Mouse (Mus musculus) c-Kit-positive CD71-positive TER-119-positive erythroid progenitor cells, embryonic 14.5 days (primary cell): ENCODE results near the gene Bscl2.

Experiments used
- DNase-seq: peaks from one replicate; pipeline ENCODE4 v3.0.0-alpha.2; 2013; ENCODE audit warnings: low spot score

Bscl2 gene

DNA sequence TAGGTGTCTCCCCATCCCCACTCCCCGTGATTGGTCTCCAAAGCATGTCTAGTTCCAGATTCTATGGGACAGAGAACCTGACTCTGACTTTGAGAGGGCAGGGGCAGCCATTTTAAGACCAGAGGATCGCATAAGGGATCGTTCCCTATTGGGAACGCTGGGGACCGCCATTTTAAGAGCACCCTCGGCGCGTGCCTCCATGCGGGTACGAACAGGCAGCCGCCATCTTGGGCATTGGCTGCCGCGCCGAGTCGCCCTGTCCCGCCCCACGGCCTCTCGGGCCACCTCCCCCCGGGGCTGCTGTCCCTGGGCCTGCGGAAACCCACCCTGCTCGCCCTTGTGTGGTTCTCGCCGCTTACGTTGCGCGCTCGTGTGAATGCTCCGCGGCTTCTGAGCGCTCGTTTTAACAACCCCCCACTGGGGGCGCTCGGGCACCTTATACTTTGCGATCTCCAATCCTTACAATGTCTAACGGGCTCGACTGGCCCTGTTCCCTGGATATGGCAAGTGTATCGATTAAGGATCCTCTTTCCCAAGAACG lies at the start of gene Bscl2:
Gene Bscl2, plus strand, starts transcription at position 217 of the 541 bp plus-strand sequence.
- DNase-seq = peak; percentile 76

GRCm38 (mm10) chr19:8788521-8788920 lies 48.7 kb upstream of the Bscl2 start:
- no peak for DNase-seq

GRCm38 (mm10) chr19:8789171-8789570 lies 48.1 kb upstream of the Bscl2 start:
- DNase-seq = no peak

DNA sequence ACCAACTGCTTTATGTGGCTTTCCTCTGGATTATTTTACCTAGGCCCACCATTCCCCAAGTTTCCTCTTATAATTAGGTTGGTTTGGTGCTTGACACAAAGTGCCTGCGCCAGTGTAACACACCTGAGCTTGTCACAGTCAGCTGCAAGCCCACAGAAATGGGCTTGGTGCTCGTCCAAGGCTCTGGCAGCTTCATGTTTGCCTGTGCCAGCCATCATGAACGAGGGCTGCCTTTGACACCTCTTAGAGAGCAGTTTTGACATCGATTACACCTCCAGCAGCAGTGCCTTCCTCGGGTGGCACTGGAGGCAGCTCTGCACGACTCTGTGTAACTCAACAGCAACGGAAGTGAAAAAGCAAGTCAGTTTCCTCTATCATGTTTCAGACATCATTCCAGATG lies 47.1 kb upstream of the Bscl2 start:
- DNase-seq = no peak

DNA sequence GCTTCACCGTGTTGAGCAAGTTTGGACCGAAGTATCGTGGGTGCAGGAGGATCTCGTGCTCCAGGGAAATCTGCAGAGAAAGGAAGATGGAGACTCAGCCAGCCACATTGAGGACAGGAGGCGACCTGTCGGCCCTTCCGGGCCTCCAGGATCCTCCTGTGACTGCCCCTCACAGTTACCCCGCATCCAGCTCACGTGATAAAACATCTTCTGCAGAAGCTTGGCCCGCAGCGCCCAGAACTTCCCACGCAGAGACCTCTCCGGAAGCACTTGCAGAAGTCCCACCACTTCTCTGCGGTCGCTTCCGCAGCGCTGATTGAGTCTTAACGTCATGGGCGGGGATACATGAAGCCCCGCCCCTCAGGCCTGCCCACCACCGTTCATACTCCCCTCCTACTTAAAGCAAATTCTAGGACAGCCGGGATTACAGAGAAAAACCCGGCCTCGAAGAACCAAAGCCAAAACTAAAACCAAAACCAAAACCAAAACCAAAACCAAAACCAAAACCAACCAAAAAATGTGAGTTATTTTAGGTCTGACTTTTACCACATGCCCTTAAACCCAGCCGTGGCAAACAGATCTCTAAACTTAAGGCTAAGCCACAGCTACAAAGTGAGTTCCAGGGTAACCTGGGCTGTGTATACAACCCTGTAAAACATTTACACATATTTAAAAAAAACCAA lies 38.9 kb upstream of the Bscl2 start, which contains the start of gene Polr2g:
Gene Polr2g, minus strand, starts transcription at position 314 of the 683 bp plus-strand sequence.
- peak; percentile 87 for DNase-seq

- DNase-seq = no peak
Measured at GRCm38 (mm10) chr19:8798947-8799315, 38.3 kb upstream of the Bscl2 start.

GRCm38 (mm10) chr19:8802130-8802821 lies 35.0 kb upstream of the Bscl2 start, which contains the start of gene Zbtb3:
Zbtb3 (plus strand) TSS chr19:8802555.
- DNase-seq = peak; percentile 98

DNA sequence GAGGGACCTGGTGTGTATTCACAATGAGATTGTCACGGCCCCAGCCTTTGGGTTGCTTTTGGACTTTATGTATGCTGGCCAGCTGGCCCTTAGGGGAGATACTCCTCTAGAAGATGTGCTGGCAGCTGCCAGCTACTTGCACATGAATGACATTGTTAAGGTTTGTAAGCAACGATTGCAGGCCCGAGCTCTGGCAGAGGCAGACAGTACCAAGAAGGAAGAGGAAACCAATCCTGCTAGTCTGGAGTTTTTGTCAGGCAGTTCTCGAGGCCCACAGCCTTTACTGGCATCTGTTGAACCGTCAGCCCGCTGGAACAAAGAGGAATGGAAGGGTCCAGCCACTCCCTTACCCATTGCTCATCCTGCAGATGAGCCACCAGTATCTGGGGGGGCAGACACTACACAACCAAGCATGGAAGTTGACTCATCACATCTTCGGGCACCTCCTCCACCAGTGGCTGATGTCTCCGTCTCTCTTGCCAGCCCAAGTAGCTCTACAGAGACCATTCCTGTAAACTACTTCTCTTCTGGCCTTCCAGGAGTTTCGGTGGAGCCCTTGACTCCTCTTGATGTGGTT lies 34.0 kb upstream of the Bscl2 start:
- DNase-seq = no peak

DNA sequence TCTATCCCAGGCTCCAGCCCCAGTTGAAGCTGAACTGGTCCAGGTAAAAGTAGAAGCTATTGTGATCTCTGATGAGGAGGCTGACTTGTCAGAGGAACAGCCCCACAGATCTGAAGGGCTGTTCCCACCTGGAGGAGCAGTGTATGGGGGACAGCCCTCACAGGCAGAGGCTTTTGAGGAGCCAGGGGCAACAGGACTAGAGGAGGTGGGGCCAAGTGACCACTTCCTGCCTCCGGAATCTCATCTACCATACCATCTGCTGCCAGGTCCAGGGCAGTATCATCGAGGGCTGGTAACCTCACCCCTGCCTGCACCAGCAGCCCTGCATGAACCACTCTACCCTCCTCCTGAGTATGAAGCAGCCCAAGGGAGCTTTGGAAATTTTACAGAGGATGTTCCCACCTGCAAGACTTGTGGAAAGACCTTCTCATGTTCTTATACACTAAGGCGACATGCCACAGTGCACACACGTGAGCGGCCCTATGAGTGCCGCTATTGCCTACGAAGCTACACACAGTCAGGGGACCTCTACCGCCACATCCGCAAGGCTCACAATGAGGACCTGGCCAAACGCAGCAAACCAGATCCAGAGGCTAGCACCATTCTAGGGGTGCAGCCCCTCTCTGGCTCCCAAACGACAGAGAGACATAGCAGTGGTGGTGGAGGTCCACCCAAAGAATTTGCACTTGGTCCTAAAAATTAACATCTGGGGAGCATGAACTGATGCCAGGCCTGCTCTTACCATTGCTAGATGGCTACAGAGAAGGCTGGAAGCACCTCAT lies 33.2 kb upstream of the Bscl2 start:
- no peak for DNase-seq

DNA sequence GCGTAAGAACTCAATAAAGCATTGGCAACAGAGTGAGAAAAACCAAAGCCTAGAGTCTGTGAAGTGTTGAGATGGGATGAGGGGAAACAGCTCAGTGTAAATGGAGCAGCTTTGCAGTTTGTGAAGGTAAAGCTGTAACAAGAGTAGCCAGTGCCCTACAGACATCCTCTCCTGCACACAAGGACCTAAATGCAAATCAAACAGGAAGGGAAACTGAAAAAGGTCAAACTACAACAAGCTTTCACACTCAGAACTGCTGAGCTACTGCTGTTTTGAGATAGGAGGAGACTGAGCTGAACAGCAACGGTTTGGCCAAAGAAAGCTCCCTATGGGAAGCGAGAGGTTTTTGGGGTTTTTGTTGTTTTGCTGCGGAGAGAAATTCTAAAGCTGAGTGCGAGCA lies 30.5 kb upstream of the Bscl2 start:
- no peak for DNase-seq

GRCm38 (mm10) chr19:8815812-8816211 lies 21.5 kb upstream of the Bscl2 start:
- DNase-seq = no peak

DNA sequence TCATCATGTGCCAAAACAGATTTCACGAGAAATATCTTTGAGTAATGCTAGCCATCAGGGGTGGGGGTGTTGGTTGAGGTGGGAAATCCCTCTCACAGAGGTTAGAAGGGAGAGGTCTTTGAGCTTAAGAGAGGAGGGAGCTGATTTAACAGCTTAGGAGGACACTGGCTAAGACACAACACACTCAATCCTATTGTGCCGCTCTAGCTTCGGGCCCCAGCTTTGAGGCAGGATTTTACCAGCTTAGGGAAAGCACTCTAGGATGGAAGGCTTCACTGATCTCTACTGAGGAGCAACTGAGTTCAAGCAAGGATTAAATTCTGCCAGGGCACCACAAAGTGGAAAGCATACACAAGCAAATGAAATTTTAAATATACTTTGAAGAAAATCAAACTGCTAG lies 20.3 kb upstream of the Bscl2 start:
- DNase-seq = no peak

- DNase-seq = no peak
Measured at GRCm38 (mm10) chr19:8818301-8818798, 18.9 kb upstream of the Bscl2 start.

DNA sequence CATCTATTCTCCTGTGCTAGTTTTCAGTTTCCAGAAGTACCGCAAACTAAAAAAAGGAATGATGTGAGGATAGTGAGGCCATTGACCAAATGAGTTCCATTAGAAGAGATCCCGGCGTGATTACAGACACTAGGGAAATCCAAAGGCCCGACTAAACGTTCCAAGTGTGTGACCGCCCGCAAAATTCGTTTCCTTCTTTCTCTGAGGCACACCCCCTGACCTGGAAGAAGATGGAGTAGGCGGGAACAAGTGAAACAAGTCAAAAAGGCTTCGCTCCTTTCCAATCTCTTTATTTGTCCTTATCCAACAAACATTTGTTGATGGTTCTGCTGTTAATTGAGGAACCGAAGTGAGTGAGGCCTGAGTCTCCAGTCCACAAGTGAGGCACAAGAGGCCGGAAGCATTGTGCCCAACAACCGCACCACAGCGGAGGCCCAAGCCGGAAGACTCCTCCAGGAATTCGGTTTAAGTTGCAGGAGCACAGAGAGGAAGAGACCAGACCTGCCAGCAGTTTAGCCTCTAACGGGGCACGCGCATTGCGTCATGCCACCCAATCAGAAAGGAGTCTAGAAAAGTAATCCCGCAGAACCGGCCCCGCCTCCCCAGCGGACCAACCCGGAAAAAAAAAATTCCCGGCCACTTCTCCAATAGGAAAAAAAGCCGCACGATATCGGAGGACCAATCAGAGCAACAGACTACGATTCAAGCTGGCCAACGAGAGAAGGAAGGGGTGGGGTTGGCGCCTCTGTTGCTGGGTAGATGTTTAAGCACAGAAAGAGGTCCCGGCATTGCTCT lies 18.3 kb upstream of the Bscl2 start, which contains the start of gene Ttc9c:
Gene Ttc9c, minus strand, starts transcription at position 533 of the 795 bp plus-strand sequence.
- peak; percentile 96 for DNase-seq

DNA sequence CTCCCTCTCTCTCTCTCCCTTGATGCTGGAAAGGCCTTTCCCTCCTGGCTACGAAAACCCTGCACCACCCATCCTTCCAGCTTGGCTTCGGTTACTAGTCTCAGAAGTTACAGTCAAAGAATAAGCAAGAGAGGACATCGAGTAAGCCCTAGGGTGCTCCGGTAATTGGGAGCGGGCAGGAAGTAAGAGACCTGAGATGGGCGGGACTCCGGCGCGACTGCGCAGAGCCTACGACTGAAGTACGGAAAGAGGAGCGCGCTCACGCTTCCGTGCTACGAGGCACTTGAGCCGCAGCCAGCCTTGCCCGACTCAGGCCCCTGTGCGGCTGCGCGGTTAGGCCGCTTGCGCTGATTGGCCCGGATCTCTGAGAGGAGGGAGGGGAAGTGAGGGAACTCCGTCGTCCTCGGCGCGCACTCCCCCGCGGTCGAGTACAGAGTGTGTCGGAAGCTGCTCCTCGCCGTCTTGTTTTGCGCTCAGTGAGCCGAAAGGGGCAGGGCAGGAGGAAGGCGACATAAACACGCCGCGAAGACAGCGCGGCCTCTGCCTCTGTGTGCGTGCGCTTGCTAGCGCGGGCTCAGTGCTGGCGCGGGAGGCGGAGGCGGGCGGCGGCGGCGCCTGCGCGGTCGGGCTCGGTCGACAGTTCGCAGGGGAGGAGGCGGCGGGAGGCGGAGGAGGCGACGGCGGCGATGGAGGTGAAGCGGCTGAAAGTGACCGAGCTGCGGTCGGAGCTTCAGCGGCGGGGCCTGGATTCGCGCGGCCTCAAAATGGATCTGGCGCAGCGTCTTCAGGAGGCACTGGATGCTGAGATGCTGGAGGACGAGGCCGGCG lies 17.5 kb upstream of the Bscl2 start, which contains the start of gene Hnrnpul2:
Gene Hnrnpul2, plus strand, starts transcription at position 415 of the 828 bp plus-strand sequence.
- peak; percentile 95 for DNase-seq

- DNase-seq = no peak
Measured at GRCm38 (mm10) chr19:8820424-8820956, 16.8 kb upstream of the Bscl2 start.

DNA sequence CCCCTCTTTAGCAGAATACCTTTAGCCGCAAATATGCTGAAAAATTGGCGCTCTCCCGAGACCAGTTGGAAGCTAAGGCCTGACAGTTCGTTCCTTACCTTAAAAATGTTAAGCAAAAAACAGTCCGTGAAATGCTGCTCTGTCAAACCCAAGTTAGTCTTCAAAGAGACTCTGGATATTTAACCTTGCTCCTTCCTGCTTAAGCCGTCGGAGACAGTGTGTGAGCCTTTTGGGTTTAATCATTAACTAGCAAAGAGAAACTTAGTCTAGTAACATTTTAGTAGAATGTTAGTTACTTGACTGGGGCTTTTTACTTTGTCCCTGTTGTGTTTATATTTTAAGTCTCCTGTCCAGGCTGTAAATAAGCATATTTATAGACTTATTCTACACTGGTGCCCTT lies 16.1 kb upstream of the Bscl2 start:
- DNase-seq = no peak

- no peak for DNase-seq
Measured at GRCm38 (mm10) chr19:8822696-8823095, 14.6 kb upstream of the Bscl2 start.

DNA sequence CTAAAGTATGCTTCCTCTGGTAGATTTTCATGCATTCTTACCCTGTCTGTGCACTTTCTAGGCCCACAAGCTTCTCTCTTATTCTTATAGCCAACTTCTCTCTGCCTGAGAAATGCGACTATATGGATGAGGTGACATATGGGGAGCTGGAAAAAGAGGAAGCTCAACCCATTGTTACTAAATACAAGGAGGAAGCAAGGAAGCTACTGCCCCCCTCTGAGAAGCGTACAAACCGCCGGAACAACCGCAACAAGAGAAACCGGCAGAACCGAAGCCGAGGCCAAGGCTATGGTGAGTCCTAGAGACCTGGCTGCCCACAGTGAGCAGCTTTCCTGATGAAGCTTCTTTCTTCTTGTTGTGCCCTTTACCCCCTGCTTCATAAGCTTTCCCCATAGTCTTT lies 7.6 kb upstream of the Bscl2 start, which contains the start of gene AC129217.1:
Gene AC129217.1, plus strand, starts transcription at position 114 of the 400 bp plus-strand sequence.
- DNase-seq = no peak

DNA sequence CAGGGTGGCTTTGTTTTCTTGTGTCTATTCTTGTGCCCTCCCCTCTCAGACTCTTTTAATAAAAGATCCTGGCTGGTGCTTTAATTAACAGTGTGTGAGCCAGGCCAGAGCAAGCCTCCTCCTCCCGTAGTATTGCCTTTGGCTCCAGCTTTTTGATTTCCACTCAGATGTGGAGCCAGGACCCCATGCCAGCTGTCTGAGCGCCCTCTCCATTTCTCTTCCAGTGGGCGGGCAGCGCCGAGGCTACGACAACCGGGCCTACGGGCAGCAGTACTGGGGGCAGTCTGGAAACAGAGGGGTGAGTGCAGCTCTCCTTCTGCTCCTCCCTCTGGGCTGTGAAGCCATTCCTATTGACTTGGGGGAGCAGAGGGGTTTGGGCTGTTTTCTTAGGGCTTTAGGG lies 6.6 kb upstream of the Bscl2 start:
- no peak for DNase-seq
